Mouse (Mus musculus) embryonic facial prominence, embryonic 14.5 days (tissue): Measurements from ENCODE around the gene Slco1a5. TPM values are rescaled to one million over a fixed set of nuclear protein-coding genes. Genes with fewer than 3 reads are reported as not detected.

Source experiments
- ATAC-seq: fragments of 200-750 bp; cut with Nextera tagmentation; 2 replicates; pipeline ENCODE4 v1.8.0; 2017; ENCODE audit warnings: low read depth, moderate number of reproducible peaks, moderate TSS enrichment
- DNase-seq: peaks from one replicate; pipeline ENCODE4 v3.0.0-alpha.2; 2015; ENCODE audit warnings: low spot score
- H3K27ac ChIP-seq: fragments of 300-500 bp; sonication (generic); replicated peaks from 2 replicates; pipeline ENCODE4 v1.5.1; 2014; ENCODE audit warnings: low read depth, mild to moderate bottlenecking, low read length, moderate library complexity
- H3K27me3 ChIP-seq: fragments of 300-500 bp; sonication (generic); replicated peaks from 2 replicates; pipeline ENCODE4 v1.6.1; 2014; ENCODE audit warnings: low read length; ENCODE audit not compliant: control insufficient read depth, insufficient read depth
- H3K36me3 ChIP-seq: fragments of 300-500 bp; sonication (generic); 2 replicates; pipeline ENCODE4 v1.6.1; 2014; ENCODE audit warnings: low read length, mixed read lengths; ENCODE audit not compliant: control insufficient read depth, insufficient read depth
- H3K4me1 ChIP-seq: fragments of 300-500 bp; sonication (generic); 2 replicates; pipeline ENCODE4 v1.6.1; 2014; ENCODE audit warnings: antibody characterized with exemption, low read length; ENCODE audit not compliant: control insufficient read depth, insufficient read depth
- H3K4me2 ChIP-seq: fragments of 300-500 bp; sonication (generic); 2 replicates; pipeline ENCODE4 v1.6.1; 2014; ENCODE audit warnings: low read depth, mild to moderate bottlenecking, low read length, moderate library complexity, mixed read lengths
- H3K4me3 ChIP-seq: fragments of 300-500 bp; sonication (generic); 2 replicates; pipeline ENCODE4 v1.5.1; 2014; ENCODE audit warnings: low read depth, mild to moderate bottlenecking, low read length
- H3K9ac ChIP-seq: fragments of 300-500 bp; sonication (generic); 2 replicates; pipeline ENCODE4 v1.6.1; 2014; ENCODE audit warnings: low read depth, mild to moderate bottlenecking, low read length, moderate library complexity, mixed read lengths
- H3K9me3 ChIP-seq: fragments of 300-500 bp; sonication (generic); 2 replicates; pipeline ENCODE4 v1.6.1; 2016; ENCODE audit warnings: low read length; ENCODE audit not compliant: control insufficient read depth
- WGBS: fragments of 180-500 bp; shearing (Covaris S2); extraction: QIAGEN DNeasy Blood & Tissue Kit; methylation state at CpG from one replicate; pipeline ENCODE4 v1.1.7; 2014; 5-methylcytosine and 5-hydroxymethylcytosine counted together
- polyA plus RNA-seq: library from polyadenylated mRNA; unstranded; fragments of >200 nt; fragmentation: Nextera tagmentation; extraction: Ambion mirVana; gene quantifications from 2 replicates; pipeline ENCODE4 v1.2.1, GENCODE M21; 2014

Gene Slco1a5
- polyA plus RNA-seq, result 0.75 and 0.96 TPM in 2 replicates

- no peaks in the 10 kb centered on the region for H3K27me3 ChIP-seq
Measured at GRCm38 (mm10) chr6:142322881-142323280, at the start of gene Slco1a5. TSS of gene Slco1a5 (minus strand) at chr6:142322981.

GRCm38 (mm10) chr6:142369568-142369967, 46.8 kb upstream of the Slco1a5 start:
- Histone ChIP-seq H3K27me3 (no peaks in the 10 kb centered on the region), H3K4me2 (no peak overlapping the region), H3K4me3 (no peak overlapping the region), H3K9ac (no peak overlapping the region), H3K4me1 (no peaks in the 10 kb centered on the region), H3K9me3 (no peaks in the 10 kb centered on the region), H3K27ac (no peak overlapping the region), H3K36me3 (peaks cover 55% of the 10 kb centered on the region)
- DNase-seq (no peak), ATAC-seq (no peak)
- 87% methylated on average over 3 of the region's 3 CpGs for WGBS

More at GRCm38 (mm10) chr6:142322881-142323280, at the start of gene Slco1a5:
- H3K36me3 ChIP-seq, result no peaks in the 10 kb centered on the region
- H3K4me1 ChIP-seq, result no peaks in the 10 kb centered on the region
- H3K9ac ChIP-seq, result no peak within 1 kb of the TSS
- no peaks in the 10 kb centered on the region for H3K9me3 ChIP-seq
- H3K27ac ChIP-seq, result no peak within 1 kb of the TSS
- ATAC-seq (no peak), DNase-seq (no peak)
- H3K4me2 ChIP-seq, result no peak within 1 kb of the TSS
- H3K4me3 ChIP-seq, result no peak within 1 kb of the TSS
- 18% methylated on average over 4 of the region's 4 CpGs for WGBS

GRCm38 (mm10) chr6:142367565-142367964, 44.8 kb upstream of the Slco1a5 start:
- H3K9me3 ChIP-seq, result no peaks in the 10 kb centered on the region
- no peaks in the 10 kb centered on the region for H3K27me3 ChIP-seq
- no peak overlapping the region for H3K4me3 ChIP-seq
- ATAC-seq (no peak), DNase-seq (no peak)
- H3K4me2 ChIP-seq, result no peak overlapping the region
- H3K27ac ChIP-seq, result no peak overlapping the region
- WGBS, result 79% methylated on average over 3 of the region's 3 CpGs
- H3K36me3 ChIP-seq, result peaks cover 55% of the 10 kb centered on the region
- no peaks in the 10 kb centered on the region for H3K4me1 ChIP-seq
- no peak overlapping the region for H3K9ac ChIP-seq

- ATAC-seq (no peak), DNase-seq (no peak)
- no peaks in the 10 kb centered on the region for H3K9me3 ChIP-seq
- 91% methylated on average over 10 of the region's 10 CpGs for WGBS
- peaks cover 57% of the 10 kb centered on the region for H3K36me3 ChIP-seq
- no peak overlapping the region for H3K4me3 ChIP-seq
- H3K9ac ChIP-seq, result no peak overlapping the region
- H3K4me1 ChIP-seq, result no peaks in the 10 kb centered on the region
- H3K4me2 ChIP-seq, result no peak overlapping the region
- H3K27me3 ChIP-seq, result no peaks in the 10 kb centered on the region
- no peak overlapping the region for H3K27ac ChIP-seq
Measured at GRCm38 (mm10) chr6:142366473-142367018, 43.8 kb upstream of the Slco1a5 start.

- WGBS, result 78% methylated on average over 8 of the region's 8 CpGs
- H3K4me3 ChIP-seq, result no peak overlapping the region
- H3K9me3 ChIP-seq, result no peaks in the 10 kb centered on the region
- H3K27ac ChIP-seq, result no peak overlapping the region
- H3K36me3 ChIP-seq, result peaks cover 58% of the 10 kb centered on the region
- H3K27me3 ChIP-seq, result no peaks in the 10 kb centered on the region
- no peak overlapping the region for H3K9ac ChIP-seq
- H3K4me2 ChIP-seq, result no peak overlapping the region
- peak; percentile 11 for DNase-seq
- no peaks in the 10 kb centered on the region for H3K4me1 ChIP-seq
- no peak for ATAC-seq
Measured at GRCm38 (mm10) chr6:142365742-142366472, 43.1 kb upstream of the Slco1a5 start.

GRCm38 (mm10) chr6:142363019-142363576, 40.3 kb upstream of the Slco1a5 start:
- ATAC-seq (peak; percentile 50; the same call in 1 of the 2 replicates), DNase-seq (peak; percentile 39)
- Histone ChIP-seq H3K27me3 (no peaks in the 10 kb centered on the region), H3K27ac (no peak overlapping the region), H3K4me3 (no peak overlapping the region), H3K4me2 (no peak overlapping the region), H3K9ac (no peak overlapping the region), H3K4me1 (no peaks in the 10 kb centered on the region), H3K9me3 (no peaks in the 10 kb centered on the region), H3K36me3 (peaks cover 78% of the 10 kb centered on the region)
- WGBS, result 64% methylated on average over 9 of the region's 9 CpGs

GRCm38 (mm10) chr6:142362036-142362435, 39.3 kb upstream of the Slco1a5 start:
- DNase-seq (no peak), ATAC-seq (no peak)
- H3K9ac ChIP-seq, result no peak overlapping the region
- no peaks in the 10 kb centered on the region for H3K9me3 ChIP-seq
- H3K4me1 ChIP-seq, result no peaks in the 10 kb centered on the region
- H3K36me3 ChIP-seq, result peaks cover 70% of the 10 kb centered on the region
- H3K27ac ChIP-seq, result no peak overlapping the region
- WGBS, result 94% methylated on average over 6 of the region's 6 CpGs
- no peak overlapping the region for H3K4me2 ChIP-seq
- H3K4me3 ChIP-seq, result no peak overlapping the region
- H3K27me3 ChIP-seq, result no peaks in the 10 kb centered on the region

GRCm38 (mm10) chr6:142357106-142357505, 34.3 kb upstream of the Slco1a5 start:
- peaks cover 61% of the 10 kb centered on the region for H3K36me3 ChIP-seq
- WGBS, result 53% methylated on average over 7 of the region's 7 CpGs

More at GRCm38 (mm10) chr6:142357106-142357505, 34.3 kb upstream of the Slco1a5 start:
- H3K4me1 ChIP-seq, result no peaks in the 10 kb centered on the region
- H3K9ac ChIP-seq, result no peak overlapping the region
- DNase-seq, result no peak
- H3K4me2 ChIP-seq, result no peak overlapping the region
- H3K4me3 ChIP-seq, result no peak overlapping the region
- ATAC-seq, result no peak
- no peaks in the 10 kb centered on the region for H3K27me3 ChIP-seq
- no peak overlapping the region for H3K27ac ChIP-seq
- H3K9me3 ChIP-seq, result no peaks in the 10 kb centered on the region
